Mouse (Mus musculus): ENCODE data around the gene Rtn4ip1.
"Not testable (repeated sequence)": the region's sequence is repeated elsewhere in the genome, so short reads cannot be mapped to it uniquely, and the experiment has no call there.

Rtn4ip1 gene

GRCm38 (mm10) chr10:43918696-43919608 lies 17.3 kb downstream of the Rtn4ip1 start:
- in situ Hi-C loops (cut with MboI; ENCODE audit: low pct_unique_long_range_greater_than_20kb in 1 of 2, low sequenced_read_pairs in 2 of 2, unreplicated experiment in 1 of 2): loop anchor here (10.0 kb wide), 2 partner anchors 334 to 344 kb away; partner anchors contain the start of gene Cd24a (in 1 of the 2)

DNA sequence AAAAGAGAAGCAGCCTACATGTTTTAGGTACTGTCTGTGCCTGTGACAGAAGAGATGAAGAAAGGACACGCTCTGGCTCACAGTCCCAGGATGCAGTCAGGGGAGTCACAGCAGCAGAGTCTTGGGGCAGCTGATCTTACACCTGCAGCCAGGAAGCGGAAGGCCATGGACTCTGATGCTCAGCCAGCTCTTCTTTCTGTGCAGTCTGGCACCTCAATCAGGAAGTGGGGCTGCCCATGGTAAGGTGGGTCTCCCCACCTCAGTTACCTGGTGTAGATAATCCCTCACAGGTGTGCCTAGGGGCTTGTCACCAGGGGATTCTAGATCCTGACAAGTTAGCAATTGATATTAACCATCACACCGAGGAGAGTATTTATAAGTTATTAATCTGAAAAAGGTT lies 21.5 kb downstream of the Rtn4ip1 start:
- in situ Hi-C loops (cut with MboI; ENCODE audit: low pct_unique_long_range_greater_than_20kb in 1 of 2, low sequenced_read_pairs in 2 of 2, unreplicated experiment in 1 of 2): no loop called here

DNA sequence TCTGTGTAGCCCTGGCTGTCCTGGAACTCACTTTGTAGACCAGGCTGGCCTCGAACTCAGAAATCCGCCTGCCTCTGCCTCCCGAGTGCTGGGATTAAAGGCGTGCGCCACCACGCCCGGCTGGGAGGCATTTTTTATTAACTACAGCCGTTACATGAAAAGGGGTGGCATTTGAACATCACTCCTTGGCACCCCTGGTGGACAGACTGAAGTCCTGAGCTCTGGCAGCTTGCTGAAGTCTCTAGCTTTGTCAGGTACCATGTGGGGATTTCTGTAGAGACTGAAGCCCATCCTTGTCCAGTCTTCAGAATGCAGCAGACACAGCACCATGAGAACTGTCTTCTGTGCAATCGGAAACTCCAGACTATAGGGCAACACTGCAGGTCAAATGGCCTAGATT lies 24.2 kb downstream of the Rtn4ip1 start:
- in situ Hi-C loops (cut with MboI; ENCODE audit: low pct_unique_long_range_greater_than_20kb in 1 of 2, low sequenced_read_pairs in 2 of 2, unreplicated experiment in 1 of 2): not testable (repeated sequence)

DNA sequence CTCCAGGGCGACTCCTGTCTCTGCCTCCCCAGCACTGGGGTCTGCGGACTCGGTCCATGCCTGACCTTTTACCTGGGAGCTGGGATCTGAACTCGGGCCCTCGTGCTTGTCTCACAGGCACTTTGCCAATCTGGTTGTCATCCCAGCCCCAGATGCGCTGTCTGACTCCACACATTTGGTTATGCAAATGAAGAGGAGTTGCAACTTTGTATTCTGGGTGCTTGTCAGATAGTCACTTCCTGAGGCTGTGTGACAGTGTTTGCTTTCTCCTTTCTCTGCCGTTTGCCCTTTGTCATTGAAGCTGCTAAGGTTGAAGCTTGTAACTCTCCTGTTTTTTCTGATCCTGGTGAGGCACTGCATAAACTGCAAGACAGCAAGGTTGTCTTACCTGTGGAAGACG lies 26.1 kb downstream of the Rtn4ip1 start:
- in situ Hi-C loops (cut with MboI; ENCODE audit: low pct_unique_long_range_greater_than_20kb in 1 of 2, low sequenced_read_pairs in 2 of 2, unreplicated experiment in 1 of 2): no loop called here

- in situ Hi-C loops (cut with MboI; ENCODE audit: low pct_unique_long_range_greater_than_20kb in 1 of 2, low sequenced_read_pairs in 2 of 2, unreplicated experiment in 1 of 2): no loop called here
Observed at GRCm38 (mm10) chr10:43928596-43928995, 27.0 kb downstream of the Rtn4ip1 start.

GRCm38 (mm10) chr10:43939136-43939662 lies 37.6 kb downstream of the Rtn4ip1 start:
- in situ Hi-C loops (cut with MboI; ENCODE audit: low pct_unique_long_range_greater_than_20kb in 1 of 2, low sequenced_read_pairs in 2 of 2, unreplicated experiment in 1 of 2): no loop called here

DNA sequence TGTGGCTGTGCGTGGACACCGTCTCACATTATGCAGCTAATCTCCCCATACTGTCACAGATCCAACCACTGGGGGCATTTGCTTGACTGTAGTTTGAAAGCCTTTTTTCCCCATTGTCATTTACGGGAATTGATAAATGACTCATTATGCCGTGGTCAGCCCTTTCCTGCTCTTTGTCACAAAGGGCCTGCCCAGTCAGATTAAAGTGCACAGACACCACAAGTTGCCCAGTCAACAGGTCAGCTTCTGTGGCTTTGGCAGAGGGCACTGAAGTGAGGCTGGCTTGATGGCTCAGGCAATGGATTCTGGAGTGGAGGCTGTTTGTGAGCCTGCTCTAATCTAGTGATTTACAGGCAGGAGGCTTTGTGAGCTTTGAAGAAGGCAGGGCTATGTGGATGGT lies 42.1 kb downstream of the Rtn4ip1 start:
- in situ Hi-C loops (cut with MboI; ENCODE audit: low pct_unique_long_range_greater_than_20kb in 1 of 2, low sequenced_read_pairs in 2 of 2, unreplicated experiment in 1 of 2): no loop called here

- in situ Hi-C loops (cut with MboI; ENCODE audit: low pct_unique_long_range_greater_than_20kb in 1 of 2, low sequenced_read_pairs in 2 of 2, unreplicated experiment in 1 of 2): no loop called here
Observed at GRCm38 (mm10) chr10:43945435-43945834, 43.8 kb downstream of the Rtn4ip1 start.

DNA sequence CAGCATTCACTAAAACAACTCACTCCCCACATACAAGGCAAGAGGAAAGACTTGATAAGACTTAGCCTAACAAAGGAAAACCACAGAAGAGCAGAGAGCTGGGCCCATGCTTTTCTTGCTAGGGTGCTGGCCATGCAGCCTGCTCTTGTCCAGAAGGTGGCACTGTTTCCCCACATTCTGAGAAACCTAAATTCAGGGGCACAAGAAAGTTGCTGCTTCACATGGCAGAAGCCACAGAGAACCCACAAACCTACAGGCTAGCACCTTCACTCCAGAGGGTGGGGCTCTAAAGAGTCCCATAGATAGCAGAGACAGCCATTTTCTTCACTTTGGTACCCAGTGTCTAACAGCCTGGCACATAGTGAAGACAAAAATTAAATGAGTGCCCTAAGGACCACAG lies 52.3 kb downstream of the Rtn4ip1 start:
- in situ Hi-C loops (cut with MboI; ENCODE audit: low pct_unique_long_range_greater_than_20kb in 1 of 2, low sequenced_read_pairs in 2 of 2, unreplicated experiment in 1 of 2): loop anchor here in 1 of 2 experiments (25.0 kb wide), 1 partner anchor 208 kb away; no protein-coding TSS in a partner anchor

DNA sequence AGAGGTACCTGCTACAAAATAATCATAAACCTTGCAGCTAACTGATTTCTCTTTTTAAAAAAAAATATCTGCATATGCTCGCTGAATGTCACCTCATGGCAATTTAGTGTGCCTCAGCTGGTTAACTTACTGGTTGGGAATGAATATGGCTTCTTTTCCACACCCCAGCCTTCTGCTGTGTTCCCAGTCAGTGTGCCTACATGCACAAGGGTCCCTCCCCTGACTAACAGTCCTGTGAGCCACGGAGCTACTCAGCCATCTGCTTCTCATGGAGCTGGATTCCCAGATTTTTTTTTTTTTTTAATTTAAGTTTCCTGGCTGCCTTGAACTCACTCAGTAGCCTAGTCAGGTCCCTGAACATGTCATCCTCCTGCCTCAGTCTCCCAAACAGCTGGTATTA lies 63.3 kb downstream of the Rtn4ip1 start:
- in situ Hi-C loops (cut with MboI; ENCODE audit: low pct_unique_long_range_greater_than_20kb in 1 of 2, low sequenced_read_pairs in 2 of 2, unreplicated experiment in 1 of 2): loop anchor here in 1 of 2 experiments (25.0 kb wide), 1 partner anchor 197 kb away; no protein-coding TSS in a partner anchor

- in situ Hi-C loops (cut with MboI; ENCODE audit: low pct_unique_long_range_greater_than_20kb in 1 of 2, low sequenced_read_pairs in 2 of 2, unreplicated experiment in 1 of 2): loop anchor here in 1 of 2 experiments (25.0 kb wide), 1 partner anchor 189 kb away; no protein-coding TSS in a partner anchor
Observed at GRCm38 (mm10) chr10:43973244-43973643, 71.6 kb downstream of the Rtn4ip1 start.

GRCm38 (mm10) chr10:43977353-43977752 lies 75.7 kb downstream of the Rtn4ip1 start:
- in situ Hi-C loops (cut with MboI; ENCODE audit: low pct_unique_long_range_greater_than_20kb in 1 of 2, low sequenced_read_pairs in 2 of 2, unreplicated experiment in 1 of 2): no loop called here

DNA sequence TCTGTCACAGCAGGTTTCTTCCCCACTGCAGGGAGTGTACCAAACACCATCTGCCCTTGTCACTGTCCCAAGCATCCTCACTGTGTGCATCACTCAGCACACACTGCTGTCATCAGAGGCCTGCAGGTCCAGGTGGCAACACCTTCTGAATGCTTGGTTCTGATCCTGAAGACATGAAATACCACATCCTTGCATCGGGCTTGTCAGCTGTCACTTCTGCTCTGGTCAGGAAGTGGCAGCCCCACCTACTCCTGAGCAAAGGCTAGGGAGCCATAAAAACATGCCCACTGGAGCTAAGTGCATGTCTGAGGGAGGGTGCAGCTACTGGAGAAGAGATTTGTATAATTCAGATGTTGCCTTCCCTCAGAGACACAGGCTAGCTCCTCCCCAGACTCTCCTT lies 78.5 kb downstream of the Rtn4ip1 start:
- in situ Hi-C loops (cut with MboI; ENCODE audit: low pct_unique_long_range_greater_than_20kb in 1 of 2, low sequenced_read_pairs in 2 of 2, unreplicated experiment in 1 of 2): no loop called here

- in situ Hi-C loops (cut with MboI; ENCODE audit: low pct_unique_long_range_greater_than_20kb in 1 of 2, low sequenced_read_pairs in 2 of 2, unreplicated experiment in 1 of 2): not testable (repeated sequence)
Observed at GRCm38 (mm10) chr10:43980742-43981141, 79.1 kb downstream of the Rtn4ip1 start.

- in situ Hi-C loops (cut with MboI; ENCODE audit: low pct_unique_long_range_greater_than_20kb in 1 of 2, low sequenced_read_pairs in 2 of 2, unreplicated experiment in 1 of 2): no loop called here
Observed at GRCm38 (mm10) chr10:43982470-43982869, 80.9 kb downstream of the Rtn4ip1 start.

DNA sequence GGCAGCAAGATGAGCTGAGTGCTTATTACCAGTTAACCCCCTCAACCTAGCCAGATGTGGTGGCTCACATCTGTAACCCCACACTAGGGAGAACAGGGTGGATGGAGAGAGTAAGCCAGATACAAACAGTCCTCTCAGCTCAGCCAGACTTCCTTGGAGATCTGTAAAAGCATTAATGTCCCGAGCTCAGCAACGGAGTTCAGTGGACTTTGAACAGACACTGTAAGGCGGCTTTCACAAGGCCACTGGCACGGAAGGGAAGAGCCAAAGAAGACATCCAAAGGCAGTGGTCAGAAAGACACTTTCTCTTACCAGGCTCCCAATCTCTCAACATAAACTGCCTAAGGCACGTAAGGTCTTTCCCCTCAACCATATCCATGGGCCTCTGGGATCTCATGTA lies 81.6 kb downstream of the Rtn4ip1 start:
- in situ Hi-C loops (cut with MboI; ENCODE audit: low pct_unique_long_range_greater_than_20kb in 1 of 2, low sequenced_read_pairs in 2 of 2, unreplicated experiment in 1 of 2): no loop called here

DNA sequence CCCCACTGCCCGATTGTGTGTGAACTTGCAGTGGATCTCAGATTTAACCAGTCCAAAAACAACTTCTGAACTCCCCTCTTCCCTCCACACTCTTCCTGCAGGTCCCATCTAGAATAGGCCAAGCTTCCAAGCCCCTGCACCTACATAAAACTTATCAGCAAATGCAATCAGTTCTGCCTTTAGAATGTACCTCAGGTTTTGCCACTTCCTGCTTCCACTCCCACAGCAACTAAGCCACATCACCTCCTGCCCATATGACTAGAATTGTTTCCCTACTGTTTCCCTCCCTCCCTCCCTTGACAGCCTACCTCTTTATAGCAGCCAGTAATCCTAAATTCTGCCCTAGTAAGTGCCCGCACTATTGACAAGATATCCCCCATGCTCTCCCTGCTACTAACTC lies 82.3 kb downstream of the Rtn4ip1 start:
- in situ Hi-C loops (cut with MboI; ENCODE audit: low pct_unique_long_range_greater_than_20kb in 1 of 2, low sequenced_read_pairs in 2 of 2, unreplicated experiment in 1 of 2): no loop called here

DNA sequence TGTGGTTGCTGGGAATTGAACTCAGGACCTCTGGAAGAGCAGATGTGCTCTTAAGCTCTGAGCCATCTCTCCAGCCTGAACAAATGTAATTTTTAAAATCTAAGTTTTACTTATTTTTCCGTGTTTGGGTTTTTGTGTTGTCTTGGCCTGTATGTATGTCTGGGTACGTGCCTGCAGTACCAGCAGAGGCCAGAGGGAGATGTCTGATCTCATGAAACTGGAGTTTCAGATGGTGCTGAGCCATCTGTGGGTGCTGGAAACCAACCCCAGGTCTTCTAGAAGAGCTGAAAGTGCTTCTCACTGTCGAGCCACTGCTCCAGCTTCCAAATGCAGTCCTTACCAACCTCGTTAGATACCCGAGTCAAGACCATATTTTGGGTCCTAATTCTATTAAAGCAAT lies 89.7 kb downstream of the Rtn4ip1 start:
- in situ Hi-C loops (cut with MboI; ENCODE audit: low pct_unique_long_range_greater_than_20kb in 1 of 2, low sequenced_read_pairs in 2 of 2, unreplicated experiment in 1 of 2): no loop called here

- in situ Hi-C loops (cut with MboI; ENCODE audit: low pct_unique_long_range_greater_than_20kb in 1 of 2, low sequenced_read_pairs in 2 of 2, unreplicated experiment in 1 of 2): no loop called here
Observed at GRCm38 (mm10) chr10:43992506-43992905, 90.9 kb downstream of the Rtn4ip1 start.

GRCm38 (mm10) chr10:43993198-43993597 lies 91.6 kb downstream of the Rtn4ip1 start:
- in situ Hi-C loops (cut with MboI; ENCODE audit: low pct_unique_long_range_greater_than_20kb in 1 of 2, low sequenced_read_pairs in 2 of 2, unreplicated experiment in 1 of 2): no loop called here
